Mouse (Mus musculus): ENCODE results near the gene Pcca.
"Not testable (repeated sequence)": the region's sequence is repeated elsewhere in the genome, so short reads cannot be mapped to it uniquely, and the experiment has no call there.

Gene Pcca

GRCm38 (mm10) chr14:122570862-122571261 lies 36.7 kb downstream of the Pcca start:
- DNase-seq, result no peak

- DNase-seq, result no peak
These were observed 40.1 kb downstream of the Pcca start for GRCm38 (mm10) chr14:122574064-122574751.

- DNase-seq, result no peak
These were observed 43.7 kb downstream of the Pcca start for GRCm38 (mm10) chr14:122577816-122578215.

GRCm38 (mm10) chr14:122582057-122582456 lies 47.9 kb downstream of the Pcca start:
- DNase-seq, result no peak

GRCm38 (mm10) chr14:122582491-122583077 lies 48.5 kb downstream of the Pcca start:
- DNase-seq, result no peak

GRCm38 (mm10) chr14:122584087-122584486 lies 50.0 kb downstream of the Pcca start:
- not testable (repeated sequence) for DNase-seq

- no peak for DNase-seq
These were observed 52.8 kb downstream of the Pcca start for GRCm38 (mm10) chr14:122586942-122587341.

GRCm38 (mm10) chr14:122597534-122597933 lies 63.4 kb downstream of the Pcca start:
- no peak for DNase-seq

GRCm38 (mm10) chr14:122598802-122599201 lies 64.7 kb downstream of the Pcca start:
- DNase-seq, result no peak

GRCm38 (mm10) chr14:122599839-122600238 lies 65.7 kb downstream of the Pcca start:
- DNase-seq, result no peak

- no peak for DNase-seq
These were observed 68.6 kb downstream of the Pcca start for GRCm38 (mm10) chr14:122602701-122603100.

- no peak for DNase-seq
These were observed 72.4 kb downstream of the Pcca start for GRCm38 (mm10) chr14:122606499-122606898.

- DNase-seq, result no peak
These were observed 73.3 kb downstream of the Pcca start for GRCm38 (mm10) chr14:122607456-122607855.

GRCm38 (mm10) chr14:122608323-122608722 lies 74.2 kb downstream of the Pcca start:
- no peak for DNase-seq

GRCm38 (mm10) chr14:122611035-122611434 lies 76.9 kb downstream of the Pcca start:
- no peak for DNase-seq

GRCm38 (mm10) chr14:122612317-122612716 lies 78.2 kb downstream of the Pcca start:
- no peak for DNase-seq

GRCm38 (mm10) chr14:122617656-122618055 lies 83.5 kb downstream of the Pcca start:
- no peak for DNase-seq

GRCm38 (mm10) chr14:122633416-122633815 lies 99.3 kb downstream of the Pcca start:
- no peak for DNase-seq

GRCm38 (mm10) chr14:122636601-122637000 lies 102.5 kb downstream of the Pcca start:
- DNase-seq, result no peak

GRCm38 (mm10) chr14:122637798-122638555 lies 103.9 kb downstream of the Pcca start:
- DNase-seq, result no peak

- no peak for DNase-seq
These were observed 105.1 kb downstream of the Pcca start for GRCm38 (mm10) chr14:122639168-122639720.

GRCm38 (mm10) chr14:122642432-122642831 lies 108.3 kb downstream of the Pcca start:
- DNase-seq, result no peak

GRCm38 (mm10) chr14:122648214-122648613 lies 114.1 kb downstream of the Pcca start:
- DNase-seq, result no peak

All from cerebellum, adult 9-11 months (tissue).